Mouse (Mus musculus): Measurements from ENCODE around the gene Gm19345. TPM values are rescaled to one million over a fixed set of nuclear protein-coding genes. Genes with fewer than 3 reads are reported as not detected.

Gm19345 gene
- polyA plus RNA-seq, 1 experiment = not detected

DNA sequence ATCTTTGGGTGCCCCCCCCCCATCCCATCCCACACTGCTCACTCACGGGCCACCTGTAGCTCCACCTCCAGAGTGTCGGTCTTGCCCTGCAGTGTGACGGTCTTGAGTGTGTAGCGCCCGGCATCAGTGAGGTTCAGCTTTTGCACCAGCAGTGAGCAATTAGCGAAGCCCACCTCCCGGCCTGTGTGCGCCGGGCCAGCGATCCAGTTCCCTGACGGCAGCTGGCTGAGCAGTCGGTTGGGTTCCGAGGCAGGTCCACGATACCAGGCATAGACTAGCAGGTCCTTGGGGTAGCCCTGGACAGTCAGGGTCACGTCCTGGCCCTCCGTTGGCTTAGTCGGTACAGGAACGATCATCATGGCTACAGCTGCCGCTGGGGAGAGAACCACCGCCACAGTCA is 1.7 kb downstream of the Gm19345 start:
- Histone ChIP-seq H3K4me3 (replicated peaks; ENCODE audit: control insufficient read depth, low read depth, low read length) (no peak overlapping the region), H3K4me1 (ENCODE audit: control insufficient read depth, insufficient read depth, low read length) (no peaks in the 10 kb centered on the region), H3K27ac (ENCODE audit: control insufficient read depth, insufficient read depth, low read depth, low read length, poor library complexity) (no peak overlapping the region)
- 85% methylated on average over 20 of the region's 20 CpGs for WGBS
- TF ChIP-seq CTCF (IDR thresholded peaks at IDR 0.05; ENCODE audit: control insufficient read depth, insufficient read depth, low read length) = no peak

DNA sequence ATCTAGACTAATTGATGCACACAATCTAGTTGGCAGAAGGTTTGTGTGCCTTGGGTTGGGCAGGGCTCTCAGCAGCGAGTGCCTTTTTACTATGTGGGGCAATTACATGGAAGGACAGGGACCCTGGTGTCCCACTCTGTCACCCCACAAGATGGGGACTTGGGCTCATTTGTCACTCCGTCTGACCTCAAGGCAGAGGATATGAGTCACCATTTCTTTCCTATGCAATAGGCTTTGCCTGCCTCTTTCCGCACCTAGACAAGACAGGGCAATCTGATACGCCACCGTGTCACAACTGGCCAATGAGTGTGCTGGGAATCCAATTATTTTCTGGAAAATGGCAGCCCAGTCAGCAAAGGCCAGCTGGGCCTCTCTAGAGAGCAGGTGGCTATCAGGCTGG is 3.9 kb downstream of the Gm19345 start:
- TF ChIP-seq POLR2A (IDR thresholded peaks at IDR 0.05; ENCODE audit: borderline replicate concordance, control insufficient read depth, low read depth, low read length) = no peak
- TF ChIP-seq CTCF (IDR thresholded peaks at IDR 0.05; ENCODE audit: control insufficient read depth, insufficient read depth, low read length) = no peak
- no peak overlapping the region for H3K4me3 ChIP-seq (replicated peaks; ENCODE audit: control insufficient read depth, low read depth, low read length)
- WGBS = 36% methylated on average over 5 of the region's 5 CpGs
- H3K27ac ChIP-seq (ENCODE audit: control insufficient read depth, insufficient read depth, low read depth, low read length, poor library complexity) = no peak overlapping the region
- peaks cover 1% of the 10 kb centered on the region; the same call in 1 of the 2 replicates for H3K4me1 ChIP-seq (ENCODE audit: control insufficient read depth, insufficient read depth, low read length)

DNA sequence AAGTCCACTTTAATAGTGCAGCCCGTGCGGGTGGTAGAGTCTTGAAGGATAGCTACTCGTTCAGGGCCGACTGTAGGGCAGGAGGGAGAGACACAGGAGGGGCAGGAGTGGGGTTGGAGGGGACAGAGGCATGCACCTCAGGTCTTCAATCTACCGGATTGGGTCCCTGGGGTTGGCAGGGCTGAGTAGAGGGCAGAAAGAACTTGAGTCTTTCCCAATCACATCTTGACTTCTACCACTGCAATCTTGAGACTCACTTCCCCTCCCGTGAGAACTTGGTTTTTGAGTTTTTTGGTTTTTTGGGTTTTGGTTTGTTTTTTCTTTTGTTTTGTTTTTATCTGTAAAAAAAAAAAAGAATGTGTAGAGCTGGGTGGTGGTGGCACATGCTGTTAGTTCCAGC is 4.5 kb downstream of the Gm19345 start:
- H3K4me3 ChIP-seq (replicated peaks; ENCODE audit: control insufficient read depth, low read depth, low read length) = no peak overlapping the region
- H3K4me1 ChIP-seq (ENCODE audit: control insufficient read depth, insufficient read depth, low read length) = peaks cover 1% of the 10 kb centered on the region; the same call in 1 of the 2 replicates
- no peak overlapping the region for H3K27ac ChIP-seq (ENCODE audit: control insufficient read depth, insufficient read depth, low read depth, low read length, poor library complexity)
- 60% methylated on average over 6 of the region's 6 CpGs for WGBS
- TF ChIP-seq CTCF (IDR thresholded peaks at IDR 0.05; ENCODE audit: control insufficient read depth, insufficient read depth, low read length) = no peak
- no peak for TF ChIP-seq POLR2A (IDR thresholded peaks at IDR 0.05; ENCODE audit: borderline replicate concordance, control insufficient read depth, low read depth, low read length)

DNA sequence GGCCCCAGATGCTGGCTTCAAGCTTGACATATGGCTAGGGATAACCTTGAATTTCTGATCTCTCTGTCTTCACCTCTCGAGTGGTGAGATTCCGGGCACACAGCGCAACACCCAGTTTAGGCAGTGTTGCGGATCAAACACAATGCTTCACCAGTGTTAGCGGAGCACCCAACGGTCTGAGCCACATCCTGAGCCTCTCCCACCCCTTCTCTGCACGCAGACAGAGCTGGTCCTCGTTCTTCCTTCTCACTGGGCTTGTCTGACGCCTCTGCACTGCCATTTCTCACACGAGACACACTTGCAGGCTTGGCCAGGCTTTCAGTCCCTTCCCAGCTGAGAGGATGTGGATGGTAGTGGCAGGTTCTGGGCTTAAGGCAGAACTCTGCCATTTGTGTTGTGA is 7.9 kb downstream of the Gm19345 start:
- WGBS = 40% methylated on average over 10 of the region's 10 CpGs
- TF ChIP-seq POLR2A (IDR thresholded peaks at IDR 0.05; ENCODE audit: borderline replicate concordance, control insufficient read depth, low read depth, low read length) = no peak
- no peak for TF ChIP-seq CTCF (IDR thresholded peaks at IDR 0.05; ENCODE audit: control insufficient read depth, insufficient read depth, low read length)
- no peak overlapping the region for H3K4me3 ChIP-seq (replicated peaks; ENCODE audit: control insufficient read depth, low read depth, low read length)
- H3K4me1 ChIP-seq (ENCODE audit: control insufficient read depth, insufficient read depth, low read length) = peaks cover 1% of the 10 kb centered on the region; the same call in 1 of the 2 replicates
- no peak overlapping the region for H3K27ac ChIP-seq (ENCODE audit: control insufficient read depth, insufficient read depth, low read depth, low read length, poor library complexity)

DNA sequence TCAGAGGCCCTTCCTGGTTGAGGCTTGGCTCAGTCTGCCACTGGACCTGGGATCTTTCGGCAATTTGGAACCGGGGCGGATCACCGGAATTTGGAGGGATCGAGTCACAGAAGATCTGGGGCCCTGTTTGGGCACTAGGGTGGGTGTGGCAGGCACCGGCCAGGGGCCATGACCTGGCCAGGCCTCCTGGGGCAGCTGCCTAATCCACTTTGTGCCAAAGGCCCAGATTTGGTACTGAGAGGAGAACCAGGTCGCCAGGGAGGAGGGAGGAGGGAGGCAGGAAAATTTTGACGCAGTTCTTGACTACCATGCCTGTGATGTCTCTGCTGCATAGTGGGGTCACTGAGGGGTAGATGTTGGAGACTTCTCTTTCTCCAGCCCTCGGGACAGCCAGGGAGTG is 9.4 kb downstream of the Gm19345 start, which contains the start of gene Ceacam16:
Gene Ceacam16 (minus strand): TSS at position 101 of the 400 bp plus-strand sequence.
- H3K4me1 ChIP-seq (ENCODE audit: control insufficient read depth, insufficient read depth, low read length) = peaks cover 1% of the 10 kb centered on the region; the same call in 1 of the 2 replicates
- no peak within 1 kb of the TSS for H3K27ac ChIP-seq (ENCODE audit: control insufficient read depth, insufficient read depth, low read depth, low read length, poor library complexity)
- 82% methylated on average over 9 of the region's 9 CpGs for WGBS
- TF ChIP-seq POLR2A (IDR thresholded peaks at IDR 0.05; ENCODE audit: borderline replicate concordance, control insufficient read depth, low read depth, low read length) (no peak), CTCF (IDR thresholded peaks at IDR 0.05; ENCODE audit: control insufficient read depth, insufficient read depth, low read length) (no peak)
- H3K4me3 ChIP-seq (replicated peaks; ENCODE audit: control insufficient read depth, low read depth, low read length) = no peak within 1 kb of the TSS

DNA sequence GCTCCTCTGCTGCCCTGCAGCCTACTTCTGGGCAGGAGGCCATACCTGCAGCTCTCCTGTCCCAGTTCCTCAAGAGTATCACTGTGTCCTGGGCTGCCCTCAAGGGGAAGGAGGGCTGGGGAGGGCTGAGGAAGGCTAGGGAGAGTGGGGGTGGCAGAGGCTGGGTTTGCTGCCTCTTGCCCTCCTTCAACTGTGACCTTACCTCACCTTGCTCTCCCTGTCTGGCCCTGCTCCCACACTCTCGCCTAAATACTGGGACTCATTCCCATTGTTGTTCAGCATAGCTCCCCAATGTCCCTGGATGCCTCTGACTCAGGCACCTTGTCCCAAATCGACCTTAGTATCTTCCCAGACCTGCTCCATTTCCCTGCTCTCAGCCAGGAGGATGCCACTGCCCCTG is 12.4 kb downstream of the Gm19345 start:
- no peak for TF ChIP-seq POLR2A (IDR thresholded peaks at IDR 0.05; ENCODE audit: borderline replicate concordance, control insufficient read depth, low read depth, low read length)
- TF ChIP-seq CTCF (IDR thresholded peaks at IDR 0.05; ENCODE audit: control insufficient read depth, insufficient read depth, low read length) = no peak
- Histone ChIP-seq H3K4me1 (ENCODE audit: control insufficient read depth, insufficient read depth, low read length) (peaks cover 1% of the 10 kb centered on the region; the same call in 1 of the 2 replicates), H3K4me3 (replicated peaks; ENCODE audit: control insufficient read depth, low read depth, low read length) (no peak overlapping the region), H3K27ac (ENCODE audit: control insufficient read depth, insufficient read depth, low read depth, low read length, poor library complexity) (no peak overlapping the region)
- 31% methylated on average over 2 of the region's 2 CpGs for WGBS

DNA sequence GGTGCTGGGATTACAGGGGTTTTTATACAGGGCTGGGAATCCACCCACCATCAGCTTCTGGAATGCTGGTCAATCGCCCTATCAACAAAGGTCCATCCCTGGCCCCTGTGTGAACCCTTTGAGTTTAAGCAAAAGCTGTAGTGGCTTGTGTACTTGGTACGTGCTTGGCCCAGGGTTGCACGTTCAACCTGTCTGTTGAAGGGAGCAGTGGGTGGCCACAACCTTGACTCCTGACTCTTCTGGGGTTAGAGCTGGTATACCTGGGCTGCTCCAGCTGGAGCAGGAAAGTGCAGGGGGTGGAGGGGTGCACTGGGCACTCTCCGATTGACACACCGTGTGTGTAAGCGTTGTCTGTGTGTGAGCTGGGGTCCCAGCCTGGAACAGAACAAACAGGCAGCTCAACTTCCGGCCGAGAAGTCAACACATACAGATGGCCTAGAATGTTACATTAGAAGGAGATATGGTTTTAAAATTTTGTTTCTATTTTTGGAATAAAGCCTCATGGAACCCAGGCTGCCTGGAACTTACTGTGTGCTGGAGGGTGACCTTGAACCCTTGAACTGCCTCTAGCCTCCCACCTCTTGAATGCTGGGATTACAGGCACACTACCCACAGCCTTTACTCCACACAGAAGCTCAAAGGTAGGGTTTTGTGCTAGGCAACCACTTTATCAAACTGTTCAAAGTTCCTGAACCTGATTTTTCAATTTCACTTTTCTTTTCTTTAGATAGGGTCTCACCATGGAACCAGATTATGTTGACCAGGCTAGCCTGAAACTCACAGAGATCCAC is 13.6 kb downstream of the Gm19345 start:
- H3K4me3 ChIP-seq (replicated peaks; ENCODE audit: control insufficient read depth, low read depth, low read length) = no peak overlapping the region
- no peak overlapping the region for H3K27ac ChIP-seq (ENCODE audit: control insufficient read depth, insufficient read depth, low read depth, low read length, poor library complexity)
- TF ChIP-seq CTCF (IDR thresholded peaks at IDR 0.05; ENCODE audit: control insufficient read depth, insufficient read depth, low read length) (no peak), POLR2A (IDR thresholded peaks at IDR 0.05; ENCODE audit: borderline replicate concordance, control insufficient read depth, low read depth, low read length) (no peak)
- WGBS = 82% methylated on average over 8 of the region's 8 CpGs
- no peaks in the 10 kb centered on the region for H3K4me1 ChIP-seq (ENCODE audit: control insufficient read depth, insufficient read depth, low read length)

DNA sequence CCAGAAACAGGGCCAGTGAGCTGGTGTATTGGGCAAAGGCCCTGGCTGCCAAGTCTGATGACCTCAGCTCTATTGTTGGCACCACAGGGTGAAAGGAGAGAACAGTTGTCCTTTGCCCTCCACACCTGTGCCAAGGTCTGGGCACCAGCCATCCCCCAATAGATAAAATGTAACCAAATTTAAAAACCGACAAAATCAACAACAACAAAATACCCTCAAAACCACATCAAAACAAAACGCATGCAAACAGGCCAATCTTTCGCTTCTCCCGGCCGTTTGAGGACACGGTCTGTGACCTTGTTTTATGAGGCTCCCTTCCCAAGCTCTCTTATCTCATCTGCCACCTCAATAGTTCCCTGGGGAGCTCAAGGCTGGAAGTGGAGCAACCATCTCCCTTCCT is 14.7 kb downstream of the Gm19345 start:
- H3K4me3 ChIP-seq (replicated peaks; ENCODE audit: control insufficient read depth, low read depth, low read length) = no peak overlapping the region
- 76% methylated on average over 6 of the region's 6 CpGs for WGBS
- peaks cover 1% of the 10 kb centered on the region; the same call in 1 of the 2 replicates for H3K4me1 ChIP-seq (ENCODE audit: control insufficient read depth, insufficient read depth, low read length)
- no peak overlapping the region for H3K27ac ChIP-seq (ENCODE audit: control insufficient read depth, insufficient read depth, low read depth, low read length, poor library complexity)
- TF ChIP-seq POLR2A (IDR thresholded peaks at IDR 0.05; ENCODE audit: borderline replicate concordance, control insufficient read depth, low read depth, low read length) (no peak), CTCF (IDR thresholded peaks at IDR 0.05; ENCODE audit: control insufficient read depth, insufficient read depth, low read length) (no peak)

Measured in bone marrow, adult 2 months (tissue).